ENCODE assay signal across 18 mouse cellular contexts in genomic region chr11:70752337-70753017, GRCm38 (mm10). TPM values are rescaled to one million over a fixed set of nuclear protein-coding genes. Genes with fewer than 3 reads are reported as not detected.
"Had no signal": no experiment of that assay in that cellular context is flagged by ENCODE, and none has a peak within 500 bp of the region (broad histone marks: within the 10 kb centered on the region; RNA-seq: fewer than 3 reads in every experiment).

No protein-coding gene starts in this region.

- ATAC-seq: inflammation-experienced regulatory T-cells, adult 6 months; liver, embryonic 12.5 days had no signal

- H3K27me3 ChIP-seq: limb, embryonic 15.5 days; midbrain, embryonic 12.5 days; neural tube, embryonic 12.5 days had no signal

- H3K36me3 ChIP-seq: limb, embryonic 15.5 days; liver, embryonic 12.5 days; midbrain, embryonic 12.5 days; neural tube, embryonic 12.5 days had no signal

- DNase-seq: kidney, adult 8-10 months; kidney, postnatal 25 days; left cerebral cortex, postnatal 4 days; lung, embryonic 14.5 days; lung, postnatal 10 days; lung, postnatal 4 days; right cerebral cortex, postnatal 4 days; thymus, adult 2 months; thymus, postnatal 25 days had no signal

- H3K4me2 ChIP-seq: limb, embryonic 15.5 days; liver, embryonic 12.5 days; lung, embryonic 14.5 days; midbrain, embryonic 12.5 days; neural tube, embryonic 12.5 days had no signal

- H3K4me1 ChIP-seq: limb, embryonic 15.5 days; neural tube, embryonic 12.5 days had no signal

- H3K4me3 ChIP-seq: limb, embryonic 15.5 days; liver, embryonic 12.5 days; megakaryocyte, embryonic 14.5 days; midbrain, embryonic 12.5 days; neural tube, embryonic 12.5 days had no signal

- H3K9ac ChIP-seq: limb, embryonic 15.5 days; liver, embryonic 12.5 days; lung, embryonic 14.5 days; midbrain, embryonic 12.5 days; neural tube, embryonic 12.5 days had no signal

- H3K9me3 ChIP-seq: limb, embryonic 15.5 days; midbrain, embryonic 12.5 days; neural tube, embryonic 12.5 days had no signal

- H3K27ac ChIP-seq: limb, embryonic 15.5 days; liver, embryonic 12.5 days; midbrain, embryonic 12.5 days; neural tube, embryonic 12.5 days had no signal

RNA-seq across cellular contexts. Expression of gene Inca1, which starts 52.5 kb away (rescaled TPM):
- total RNA-seq: neutrophil, adult 5-6 weeks had no signal

RNA-seq across cellular contexts. Expression of gene Scimp, which starts 59.9 kb away (rescaled TPM):
- total RNA-seq: layer of hippocampus, adult 18-20 months; layer of hippocampus, postnatal 10 days; left cerebral cortex, postnatal 4 days had no signal
- polyA plus RNA-seq: lung, embryonic 14.5 days; midbrain, embryonic 12.5 days; neural tube, embryonic 12.5 days had no signal
